Mouse (Mus musculus): ENCODE results near the gene Gm21981.
A peak's percentile ranks its signal among the peaks of the same experiment; 100 is the strongest.
"Not testable (repeated sequence)": the region's sequence is repeated elsewhere in the genome, so short reads cannot be mapped to it uniquely, and the experiment has no call there.

Gm21981 gene

GRCm38 (mm10) chr17:47664474-47664873, 29.8 kb downstream of the Gm21981 start:
- no peak for DNase-seq (ENCODE audit: low spot score in 2 of 2)

DNA sequence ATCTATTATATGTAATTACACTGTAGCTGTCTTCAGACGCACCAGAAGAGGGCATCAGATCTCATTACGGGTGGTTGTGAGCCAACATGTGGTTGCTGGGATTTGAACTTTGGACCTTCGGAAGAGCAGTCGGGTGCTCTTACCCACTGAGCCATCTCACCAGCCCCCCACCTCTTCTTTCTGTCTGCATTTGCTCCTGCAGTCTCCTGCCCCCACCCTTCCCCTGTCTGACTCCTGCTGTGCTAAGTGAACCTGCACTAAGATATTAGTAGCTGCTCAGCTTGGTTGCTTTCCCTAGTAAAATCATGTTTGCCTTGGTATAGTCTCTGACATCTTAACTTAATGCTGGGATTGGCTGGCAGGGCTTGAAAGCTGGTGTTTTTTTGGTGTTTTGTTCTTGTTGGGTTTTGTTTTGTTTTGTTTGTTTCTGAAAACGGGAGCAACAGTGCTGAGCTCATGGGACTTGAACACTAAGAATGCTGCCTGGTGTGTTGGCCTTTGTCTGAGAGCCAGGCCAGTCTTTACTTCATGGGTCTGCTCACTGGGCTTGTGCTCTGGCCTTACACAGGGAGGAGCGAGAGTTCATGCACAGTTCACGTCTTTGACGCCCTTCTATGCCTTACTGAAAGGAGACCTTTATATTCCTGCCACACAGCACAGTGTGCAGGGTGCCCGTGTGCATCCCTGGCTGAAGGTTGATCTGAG, 31.1 kb downstream of the Gm21981 start:
- no peak for DNase-seq (ENCODE audit: low spot score in 2 of 2)

GRCm38 (mm10) chr17:47658741-47659243, 35.5 kb downstream of the Gm21981 start:
- peak in 1 of 2 experiments; percentile 19 for DNase-seq (ENCODE audit: low spot score in 2 of 2)

DNA sequence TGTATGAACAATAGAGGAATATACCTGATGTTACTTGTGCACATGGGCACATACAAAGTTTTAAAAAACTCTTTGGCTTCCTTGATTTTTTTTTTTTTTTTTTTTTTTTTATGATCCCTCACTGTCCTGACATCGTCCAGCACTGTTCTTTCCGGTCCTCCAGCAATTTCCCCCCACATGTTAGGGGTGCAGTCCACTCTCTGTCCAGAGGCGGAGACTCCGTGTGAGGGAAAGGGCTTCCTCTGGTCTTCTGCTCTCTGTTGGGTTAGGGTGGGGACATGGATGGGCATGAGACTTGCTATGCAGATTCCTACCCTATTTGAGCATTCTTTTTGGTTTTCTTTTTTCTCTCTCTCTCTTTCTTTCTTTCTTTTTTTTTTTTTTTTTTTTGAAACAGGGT, 36.4 kb downstream of the Gm21981 start:
- no peak for DNase-seq (ENCODE audit: low spot score in 2 of 2)

GRCm38 (mm10) chr17:47655697-47656096, 38.6 kb downstream of the Gm21981 start:
- DNase-seq (ENCODE audit: low spot score in 2 of 2) = no peak

GRCm38 (mm10) chr17:47654346-47654745, 39.9 kb downstream of the Gm21981 start:
- DNase-seq (ENCODE audit: low spot score in 2 of 2) = not testable (repeated sequence)

DNA sequence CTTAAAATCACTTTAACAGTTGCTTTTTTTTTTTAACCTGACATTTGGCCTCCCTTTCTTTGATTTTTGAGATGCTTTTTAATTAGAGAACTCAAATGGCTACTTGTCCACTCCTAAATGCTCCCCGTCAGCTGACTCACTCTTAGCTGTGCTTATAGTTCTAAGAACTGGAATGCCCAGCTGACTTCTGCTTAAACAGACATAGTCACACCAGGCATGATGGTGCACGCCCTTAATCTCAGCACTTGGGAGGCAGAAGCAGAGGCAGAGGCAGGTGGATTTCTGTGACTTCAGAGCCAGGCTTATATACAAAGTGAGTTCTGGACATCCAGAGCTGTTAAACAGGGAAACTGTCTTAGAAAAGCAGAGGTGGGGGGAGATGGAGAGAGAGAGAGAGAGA, 42.3 kb downstream of the Gm21981 start:
- no peak for DNase-seq (ENCODE audit: low spot score in 2 of 2)

GRCm38 (mm10) chr17:47648966-47649365, 45.3 kb downstream of the Gm21981 start:
- no peak for DNase-seq (ENCODE audit: low spot score in 2 of 2)

DNA sequence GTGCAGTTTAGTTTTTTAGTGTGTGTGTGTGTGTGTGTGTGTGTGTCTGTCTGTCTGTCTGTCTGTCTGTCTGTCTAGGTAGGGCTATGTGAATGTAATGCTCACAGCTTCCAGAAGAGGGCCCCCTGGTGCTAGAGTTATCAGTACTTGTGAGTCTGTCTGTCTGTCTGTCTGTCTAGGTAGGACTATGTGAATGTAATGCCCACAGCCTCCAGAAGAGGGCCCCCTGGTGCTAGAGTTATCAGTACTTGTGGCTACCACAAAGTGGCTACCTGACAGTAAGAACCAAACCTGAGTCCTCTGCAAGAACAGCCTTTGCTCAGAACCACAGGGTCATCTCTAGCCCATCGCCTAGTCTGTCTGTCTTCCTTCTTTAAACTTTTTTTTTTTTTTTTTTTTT, 47.6 kb downstream of the Gm21981 start:
- peak; percentile 29 to 32 for DNase-seq (ENCODE audit: low spot score in 2 of 2)

- no peak for DNase-seq (ENCODE audit: low spot score in 2 of 2)
Observed at GRCm38 (mm10) chr17:47642992-47643391, 51.3 kb downstream of the Gm21981 start.

Measured in heart, adult 9 months (tissue).